8 mouse cellular contexts compared by ENCODE assay signal in the genomic region with DNA sequence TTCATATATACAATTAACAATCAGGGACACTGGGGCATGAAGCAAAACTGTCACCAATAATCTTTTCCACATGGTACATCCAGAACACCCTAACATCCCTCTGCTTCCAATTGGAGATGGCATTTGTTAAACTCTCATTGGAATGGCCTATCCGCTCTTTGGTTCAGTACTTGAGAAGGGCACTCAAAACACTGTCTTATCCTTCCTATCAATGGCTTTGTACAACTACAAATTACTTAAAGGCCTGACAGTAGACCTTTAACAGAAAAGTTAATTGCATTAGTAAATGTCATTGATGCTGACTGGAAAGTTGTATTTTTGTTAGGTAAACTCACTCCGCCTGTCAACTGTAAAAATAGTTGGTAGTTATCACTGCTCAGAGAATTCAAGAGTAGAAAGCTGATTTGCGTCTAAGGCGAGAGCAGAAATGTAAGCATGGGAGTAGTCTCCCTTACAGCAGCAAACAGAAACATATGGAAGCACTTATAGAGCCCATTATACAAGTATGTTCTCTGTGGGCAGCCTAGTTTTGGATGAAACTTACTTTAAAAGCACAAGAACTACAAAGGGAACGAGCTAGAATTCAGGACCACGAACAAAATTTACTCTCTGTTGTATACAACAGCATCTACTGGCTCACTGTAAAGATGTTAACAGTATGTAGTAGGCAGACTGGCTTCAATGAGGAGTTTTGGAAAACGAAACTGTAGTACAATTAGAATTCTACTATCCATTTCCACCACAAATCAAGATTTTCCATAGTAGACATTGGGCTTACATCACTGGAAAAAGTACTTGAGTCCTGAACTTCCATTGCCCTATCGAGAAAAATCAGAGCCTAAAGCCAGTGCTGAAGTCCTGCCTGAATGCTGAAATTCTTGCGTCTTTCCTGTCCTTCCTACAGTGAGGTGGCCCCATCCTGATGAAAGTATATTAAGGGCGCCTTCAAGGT.
DNase-seq lines count a peak whose midpoint lies in the region; ATAC-seq and TF ChIP-seq lines count a peak whose summit lies in the region.

No protein-coding gene starts in this region.

- peaks cover 32% of the 10 kb centered on the region for H3K36me3 ChIP-seq in heart, embryonic 10.5 days
- H3K36me3 ChIP-seq in ES-Bruce4 (ENCODE audit: control insufficient read depth, insufficient read depth, low read length, poor library complexity, severe bottlenecking): no peaks in the 10 kb centered on the region
- H3K36me3 ChIP-seq in forebrain, postnatal 0 days (ENCODE audit: insufficient read depth): 0 out of 2 replicates have a peak, but pooled peaks cover 16% of the 10 kb centered on the region
- H3K36me3 ChIP-seq in liver, embryonic 16.5 days (ENCODE audit: control insufficient read depth, insufficient read depth): no peaks in the 10 kb centered on the region; the same call in 1 of the 2 replicates

- no peak for TF ChIP-seq CTCF in ES-Bruce4 (IDR thresholded peaks at IDR 0.05; ENCODE audit: low read depth, low read length)
- no peak for TF ChIP-seq CTCF in forebrain, postnatal 0 days (IDR thresholded peaks at IDR 0.05; ENCODE audit: low read depth)

- TF ChIP-seq POLR2A in ES-Bruce4 (IDR thresholded peaks at IDR 0.05; ENCODE audit: insufficient read depth, low read length): no peak

- no peak for DNase-seq in heart, embryonic 10.5 days (ENCODE audit: low spot score)
- DNase-seq in heart, postnatal 4 days: no peak
- DNase-seq in forebrain, postnatal 0 days: no peak
- DNase-seq in frontal cortex, postnatal 36 days (ENCODE audit: low spot score in 2 of 2): no peak
- no peak for DNase-seq in thymus, postnatal 4 days

- TF ChIP-seq EP300 in ES-Bruce4 (IDR thresholded peaks at IDR 0.05; ENCODE audit: insufficient read depth, low read depth, low read length): no peak

- ATAC-seq in forebrain, postnatal 0 days: no peak
- ATAC-seq in liver, embryonic 16.5 days (ENCODE audit: low read depth): no peak
- ATAC-seq in monocyte, adult 5-6 weeks (replicated peaks; ENCODE audit: insufficient number of reproducible peaks, low FRiP score, low TSS enrichment, poor library complexity, severe bottlenecking): no peak

- peak overlapping the region; percentile 86 for H3K9ac ChIP-seq in ES-Bruce4 (ENCODE audit: low read depth, poor library complexity, severe bottlenecking)
- peak overlapping the region; percentile 90 for H3K9ac ChIP-seq in forebrain, postnatal 0 days
- peak overlapping the region; percentile 97 for H3K9ac ChIP-seq in liver, embryonic 16.5 days (ENCODE audit: low read depth, low read length)

- H3K27ac ChIP-seq in heart, embryonic 10.5 days: peak overlapping the region; percentile 100
- H3K27ac ChIP-seq in ES-Bruce4 (ENCODE audit: insufficient read depth, low read length): no peak overlapping the region
- H3K27ac ChIP-seq in forebrain, postnatal 0 days (ENCODE audit: low read depth, low read length): 0 out of 2 replicates have a peak overlapping the region, but pooled peaks have one; percentile 40
- peak overlapping the region; percentile 43; the same call in 1 of the 2 replicates for H3K27ac ChIP-seq in liver, embryonic 16.5 days (ENCODE audit: low read length)

- no peaks in the 10 kb centered on the region for H3K9me3 ChIP-seq in heart, embryonic 10.5 days
- H3K9me3 ChIP-seq in ES-Bruce4 (replicated peaks; ENCODE audit: control insufficient read depth, insufficient read depth, low read length, poor library complexity, severe bottlenecking): no peaks in the 10 kb centered on the region
- no peaks in the 10 kb centered on the region for H3K9me3 ChIP-seq in forebrain, postnatal 0 days (ENCODE audit: low read length)
- H3K9me3 ChIP-seq in liver, embryonic 16.5 days (replicated peaks; ENCODE audit: control insufficient read depth, low read length): no peaks in the 10 kb centered on the region

- H3K4me1 ChIP-seq in heart, embryonic 10.5 days: peaks cover 30% of the 10 kb centered on the region
- H3K4me1 ChIP-seq in ES-Bruce4 (ENCODE audit: control insufficient read depth, insufficient read depth, low read length): no peaks in the 10 kb centered on the region
- peaks cover 16% of the 10 kb centered on the region for H3K4me1 ChIP-seq in forebrain, postnatal 0 days (ENCODE audit: insufficient read depth)
- peaks cover 30% of the 10 kb centered on the region for H3K4me1 ChIP-seq in liver, embryonic 16.5 days (ENCODE audit: control insufficient read depth, low read depth, low read length)

- H3K4me3 ChIP-seq in heart, embryonic 10.5 days: peak overlapping the region; percentile 97
- H3K4me3 ChIP-seq in ES-Bruce4 (ENCODE audit: low read depth, low read length): peak overlapping the region; percentile 37
- peak overlapping the region; percentile 83 for H3K4me3 ChIP-seq in forebrain, postnatal 0 days (ENCODE audit: low read depth, low read length)
- peak overlapping the region; percentile 90 for H3K4me3 ChIP-seq in liver, embryonic 16.5 days (ENCODE audit: low read depth, low read length)

- no peaks in the 10 kb centered on the region for H3K27me3 ChIP-seq in heart, embryonic 10.5 days (ENCODE audit: insufficient read depth, poor library complexity, severe bottlenecking)
- no peaks in the 10 kb centered on the region for H3K27me3 ChIP-seq in ES-Bruce4 (ENCODE audit: control insufficient read depth, insufficient read depth, low read length, poor library complexity, severe bottlenecking)
- H3K27me3 ChIP-seq in forebrain, postnatal 0 days (ENCODE audit: insufficient read depth, low read length): no peaks in the 10 kb centered on the region
- H3K27me3 ChIP-seq in liver, embryonic 16.5 days (ENCODE audit: control insufficient read depth, insufficient read depth, low read depth, low read length): no peaks in the 10 kb centered on the region

- H3K4me2 ChIP-seq in forebrain, postnatal 0 days (ENCODE audit: low read depth): peak overlapping the region; percentile 75
- peak overlapping the region; percentile 81 for H3K4me2 ChIP-seq in liver, embryonic 16.5 days (ENCODE audit: low read depth, low read length)

- WGBS in heart, embryonic 10.5 days: 45% methylated on average over 10 of the region's 10 CpGs
- WGBS in forebrain, postnatal 0 days: 24% methylated on average over 10 of the region's 10 CpGs
- 39% methylated on average over 10 of the region's 10 CpGs for WGBS in liver, embryonic 16.5 days (ENCODE audit: insufficient replicate concordance)

Comparison
In these comparisons a context has a peak if more than half of its experiments do, and no peak if none do; other contexts are left out.
1. H3K4me3 ChIP-seq: peak in every context shown above with its lines; median percentile 97 in heart, embryonic 10.5 days; 90 in liver, embryonic 16.5 days; 83 in forebrain, postnatal 0 days; 37 in ES-Bruce4.